Mouse (Mus musculus): Measurements from ENCODE around the gene Fam83e. TPM values are rescaled to one million over a fixed set of nuclear protein-coding genes. Genes with fewer than 3 reads are reported as not detected.

Fam83e gene
- total and polyA plus RNA-seq, 3 experiments, result 0.13 to 1.3 (median 0.74) TPM

DNA sequence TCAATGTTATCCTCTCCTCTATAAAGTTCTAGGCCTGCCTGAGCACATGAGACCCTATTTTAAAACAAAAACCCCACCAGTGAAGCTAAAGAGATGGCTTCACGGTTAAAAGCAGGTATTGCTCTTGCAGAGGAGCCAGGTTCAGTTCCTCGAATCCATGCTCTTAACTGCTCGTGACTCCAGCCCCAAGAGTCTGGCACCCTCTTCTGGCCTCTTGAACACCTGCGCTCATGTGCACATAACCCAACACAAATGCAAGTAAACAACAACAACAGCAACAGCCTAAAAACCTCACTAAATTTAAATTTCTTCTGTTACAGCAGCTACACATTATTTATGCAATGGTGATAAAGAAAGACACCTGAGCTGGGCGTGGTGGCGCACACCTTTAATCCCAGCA lies 46.5 kb downstream of the Fam83e start:
- dilution Hi-C loops (cut with MboI; ENCODE audit: extremely low pct_ligation_motif_present, extremely low pct_unique_long_range_greater_than_20kb, low sequenced_read_pairs) (no loop called here), in situ Hi-C loops (cut with MboI; ENCODE audit: low pct_ligation_motif_present, low pct_unique_long_range_greater_than_20kb, low sequenced_read_pairs) (no loop called here)
- Histone ChIP-seq H3K4me1 (ENCODE audit: control insufficient read depth in 1 of 2, insufficient read depth in 2 of 2) (peaks cover 12 to 18% of the 10 kb centered on the region in 2 experiments), H3K27ac (ENCODE audit: insufficient read depth, low read depth) (no peak overlapping the region), H3K79me2 (replicated peaks; ENCODE audit: control insufficient read depth, extremely low read depth, insufficient read depth, poor library complexity, severe bottlenecking) (no peaks in the 10 kb centered on the region), H3K4me3 (replicated peaks in 1 of 3; ENCODE audit: low read depth in 2 of 3, low read length in 2 of 3, poor library complexity in 1 of 3) (no peak overlapping the region), H3K9me3 (replicated peaks; ENCODE audit: low read length) (no peaks in the 10 kb centered on the region), H3K4me2 (ENCODE audit: insufficient read depth, low read depth, poor library complexity, severe bottlenecking) (no peak overlapping the region), H3K27me3 (replicated peaks) (peaks cover 4% of the 10 kb centered on the region), H3K36me3 (replicated peaks in 1 of 2; ENCODE audit: control insufficient read depth in 1 of 2, insufficient read depth in 1 of 2, low read length in 1 of 2) (no peaks in the 10 kb centered on the region), H3K9ac (ENCODE audit: insufficient read depth, low read depth) (no peak overlapping the region)
- DNase-seq (ENCODE audit: extremely low read depth), result no peak
- TF ChIP-seq CTCF (conservative IDR thresholded peaks at IDR 0.05 in 1 of 2, IDR thresholded peaks at IDR 0.05 in 1 of 2; ENCODE audit: low read depth in 2 of 2, low read length in 2 of 2) (peak in 1 of 2 experiments; percentile 28; a peak in 2 of 4 replicates), RAD21 (IDR thresholded peaks at IDR 0.05; ENCODE audit: low read depth, low read length) (peak; percentile 1), ZKSCAN1 (IDR thresholded peaks at IDR 0.05; ENCODE audit: borderline replicate concordance, low read depth, low read length) (no peak), MAFK (IDR thresholded peaks at IDR 0.05; ENCODE audit: insufficient replicate concordance, low read length) (no peak)

GRCm38 (mm10) chr7:45770427-45771082 lies 49.5 kb downstream of the Fam83e start:
- no peak overlapping the region for H3K4me2 ChIP-seq (ENCODE audit: insufficient read depth, low read depth, poor library complexity, severe bottlenecking)
- peaks cover 10 to 17% of the 10 kb centered on the region in 2 experiments for H3K4me1 ChIP-seq (ENCODE audit: control insufficient read depth in 1 of 2, insufficient read depth in 2 of 2)
- H3K4me3 ChIP-seq (replicated peaks in 1 of 3; ENCODE audit: low read depth in 2 of 3, low read length in 2 of 3, poor library complexity in 1 of 3), result no peak overlapping the region
- dilution Hi-C loops (cut with MboI; ENCODE audit: extremely low pct_ligation_motif_present, extremely low pct_unique_long_range_greater_than_20kb, low sequenced_read_pairs), result no loop called here
- TF ChIP-seq MAX (IDR thresholded peaks at IDR 0.05; ENCODE audit: low read length) (0 out of 2 replicates have a peak, but pooled peaks have one; percentile 7), ZKSCAN1 (IDR thresholded peaks at IDR 0.05; ENCODE audit: borderline replicate concordance, low read depth, low read length) (no peak), TCF12 (IDR thresholded peaks at IDR 0.05; ENCODE audit: low read depth, low read length) (peak; percentile 9; the same call in 1 of the 2 replicates)
- no peaks in the 10 kb centered on the region for H3K36me3 ChIP-seq (replicated peaks in 1 of 2; ENCODE audit: control insufficient read depth in 1 of 2, insufficient read depth in 1 of 2, low read length in 1 of 2)
- H3K9me3 ChIP-seq (replicated peaks; ENCODE audit: low read length), result no peaks in the 10 kb centered on the region
- peaks cover 24% of the 10 kb centered on the region for H3K27me3 ChIP-seq (replicated peaks)
- DNase-seq (ENCODE audit: extremely low read depth), result no peak
- H3K9ac ChIP-seq (ENCODE audit: insufficient read depth, low read depth), result no peak overlapping the region
- in situ Hi-C loops (cut with MboI; ENCODE audit: low pct_ligation_motif_present, low pct_unique_long_range_greater_than_20kb, low sequenced_read_pairs), result no loop called here
- no peak overlapping the region for H3K27ac ChIP-seq (ENCODE audit: insufficient read depth, low read depth)
- no peaks in the 10 kb centered on the region for H3K79me2 ChIP-seq (replicated peaks; ENCODE audit: control insufficient read depth, extremely low read depth, insufficient read depth, poor library complexity, severe bottlenecking)

- DNase-seq (ENCODE audit: extremely low read depth), result peak; percentile 39
- Histone ChIP-seq H3K27me3 (replicated peaks) (peaks cover 30% of the 10 kb centered on the region), H3K27ac (ENCODE audit: insufficient read depth, low read depth) (no peak overlapping the region), H3K4me2 (ENCODE audit: insufficient read depth, low read depth, poor library complexity, severe bottlenecking) (no peak overlapping the region; the same call in 1 of the 2 replicates), H3K4me1 (ENCODE audit: control insufficient read depth in 1 of 2, insufficient read depth in 2 of 2) (peaks cover 9 to 12% of the 10 kb centered on the region in 2 experiments), H3K9me3 (replicated peaks; ENCODE audit: low read length) (no peaks in the 10 kb centered on the region), H3K36me3 (replicated peaks in 1 of 2; ENCODE audit: control insufficient read depth in 1 of 2, insufficient read depth in 1 of 2, low read length in 1 of 2) (no peaks in the 10 kb centered on the region), H3K4me3 (replicated peaks in 1 of 3; ENCODE audit: low read depth in 2 of 3, low read length in 2 of 3, poor library complexity in 1 of 3) (no peak overlapping the region), H3K9ac (ENCODE audit: insufficient read depth, low read depth) (no peak overlapping the region), H3K79me2 (replicated peaks; ENCODE audit: control insufficient read depth, extremely low read depth, insufficient read depth, poor library complexity, severe bottlenecking) (no peaks in the 10 kb centered on the region)
- in situ Hi-C loops (cut with MboI; ENCODE audit: low pct_ligation_motif_present, low pct_unique_long_range_greater_than_20kb, low sequenced_read_pairs) (no loop called here), dilution Hi-C loops (cut with MboI; ENCODE audit: extremely low pct_ligation_motif_present, extremely low pct_unique_long_range_greater_than_20kb, low sequenced_read_pairs) (no loop called here)
- peak; percentile 42; the same call in 1 of the 2 replicates for TF ChIP-seq IRF4 (IDR thresholded peaks at IDR 0.05; ENCODE audit: low read depth, low read length)
- no peak for TF ChIP-seq NRF1 (IDR thresholded peaks at IDR 0.05; ENCODE audit: low read depth, low read length)
- 0 out of 2 replicates have a peak, but pooled peaks have one; percentile 6 for TF ChIP-seq TCF12 (IDR thresholded peaks at IDR 0.05; ENCODE audit: low read depth, low read length)
- TF ChIP-seq MAFK (IDR thresholded peaks at IDR 0.05; ENCODE audit: insufficient replicate concordance, low read length), result peak; percentile 12; the same call in 1 of the 2 replicates
- no peak for TF ChIP-seq CHD1 (IDR thresholded peaks at IDR 0.05; ENCODE audit: low read depth, low read length)
- TF ChIP-seq ETS1 (conservative IDR thresholded peaks at IDR 0.05; ENCODE audit: low read depth, low read length), result peak; percentile 65
- 0 out of 2 replicates have a peak, but pooled peaks have one; percentile 6 for TF ChIP-seq MAX (IDR thresholded peaks at IDR 0.05; ENCODE audit: low read length)
- TF ChIP-seq EP300 (IDR thresholded peaks at IDR 0.05; ENCODE audit: low read length), result peak; percentile 25; the same call in 1 of the 2 replicates
- peak; percentile 85 for TF ChIP-seq BHLHE40 (IDR thresholded peaks at IDR 0.05; ENCODE audit: low read depth, low read length)
- 0 out of 2 replicates have a peak, but pooled peaks have one; percentile 6 for TF ChIP-seq MEF2A (IDR thresholded peaks at IDR 0.05; ENCODE audit: borderline replicate concordance, low read depth, low read length)
- TF ChIP-seq SIN3A (IDR thresholded peaks at IDR 0.05; ENCODE audit: low read length), result no peak
- TF ChIP-seq NELFE (IDR thresholded peaks at IDR 0.05; ENCODE audit: low read depth, low read length), result no peak
Measured at GRCm38 (mm10) chr7:45771101-45771500, 50.1 kb downstream of the Fam83e start.
